Mouse (Mus musculus): ENCODE results near the gene Rtl10. TPM values are rescaled to one million over a fixed set of nuclear protein-coding genes. Genes with fewer than 3 reads are reported as not detected.

Gene Rtl10
- total and polyA plus RNA-seq, 3 experiments, result 4.8 to 21.1 (median 9.8) TPM

DNA sequence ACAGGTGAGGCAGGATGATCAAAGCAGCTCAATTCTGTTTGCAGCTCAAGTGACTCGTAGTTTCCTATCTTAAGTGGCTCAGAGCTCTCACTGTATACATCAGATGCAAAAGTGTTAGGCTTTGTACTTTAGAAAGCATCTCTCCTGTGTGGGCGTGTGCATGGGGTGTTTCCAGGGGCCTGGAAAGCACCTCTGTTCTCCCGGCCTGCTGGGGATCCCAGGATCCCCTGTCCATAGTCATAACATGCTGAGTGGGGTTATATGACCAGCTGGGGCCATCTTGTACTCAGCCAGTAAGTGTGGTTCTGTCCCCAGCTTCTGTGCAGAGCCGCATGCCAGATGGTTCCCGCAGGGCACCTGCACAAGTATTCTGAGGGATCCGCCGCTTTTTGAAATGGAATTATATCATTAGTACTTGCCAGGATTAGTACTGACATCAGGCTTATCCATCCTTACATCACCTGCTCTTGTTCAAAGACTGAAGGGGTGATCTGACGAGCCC lies 46.3 kb upstream of the Rtl10 start:
- TF ChIP-seq CTCF (conservative IDR thresholded peaks at IDR 0.05 in 1 of 2, IDR thresholded peaks at IDR 0.05 in 1 of 2; ENCODE audit: low read depth in 2 of 2, low read length in 2 of 2) (no peak), SMC3 (IDR thresholded peaks at IDR 0.05; ENCODE audit: low read depth, low read length) (no peak), RAD21 (IDR thresholded peaks at IDR 0.05; ENCODE audit: low read depth, low read length) (no peak), ZKSCAN1 (IDR thresholded peaks at IDR 0.05; ENCODE audit: borderline replicate concordance, low read depth, low read length) (no peak), ETS1 (conservative IDR thresholded peaks at IDR 0.05; ENCODE audit: low read depth, low read length) (no peak), IRF4 (IDR thresholded peaks at IDR 0.05; ENCODE audit: low read depth, low read length) (no peak), POLR2AphosphoS2 (IDR thresholded peaks at IDR 0.05; ENCODE audit: low read depth, low read length) (no peak), MAX (IDR thresholded peaks at IDR 0.05; ENCODE audit: low read length) (no peak)
- H3K27me3 ChIP-seq (replicated peaks), result no peaks in the 10 kb centered on the region
- H3K4me1 ChIP-seq (ENCODE audit: control insufficient read depth in 1 of 2, insufficient read depth in 2 of 2), result peaks cover 1 to 4% of the 10 kb centered on the region in 2 experiments
- no peak overlapping the region for H3K4me2 ChIP-seq (ENCODE audit: insufficient read depth, low read depth, poor library complexity, severe bottlenecking)
- no peak overlapping the region for H3K9ac ChIP-seq (ENCODE audit: insufficient read depth, low read depth)
- H3K79me2 ChIP-seq (replicated peaks; ENCODE audit: control insufficient read depth, extremely low read depth, insufficient read depth, poor library complexity, severe bottlenecking), result no peaks in the 10 kb centered on the region
- H3K9me3 ChIP-seq (replicated peaks; ENCODE audit: low read length), result no peaks in the 10 kb centered on the region
- DNase-seq (ENCODE audit: extremely low read depth), result no peak
- in situ Hi-C loops (cut with MboI; ENCODE audit: low pct_ligation_motif_present, low pct_unique_long_range_greater_than_20kb, low sequenced_read_pairs) (no loop called here), dilution Hi-C loops (cut with MboI; ENCODE audit: extremely low pct_ligation_motif_present, extremely low pct_unique_long_range_greater_than_20kb, low sequenced_read_pairs) (no loop called here)
- peaks cover 27 to 96% of the 10 kb centered on the region in 2 experiments for H3K36me3 ChIP-seq (replicated peaks in 1 of 2; ENCODE audit: control insufficient read depth in 1 of 2, insufficient read depth in 1 of 2, low read length in 1 of 2)
- no peak overlapping the region for H3K4me3 ChIP-seq (replicated peaks in 1 of 3; ENCODE audit: low read depth in 2 of 3, low read length in 2 of 3, poor library complexity in 1 of 3)
- H3K27ac ChIP-seq (ENCODE audit: insufficient read depth, low read depth), result no peak overlapping the region

DNA sequence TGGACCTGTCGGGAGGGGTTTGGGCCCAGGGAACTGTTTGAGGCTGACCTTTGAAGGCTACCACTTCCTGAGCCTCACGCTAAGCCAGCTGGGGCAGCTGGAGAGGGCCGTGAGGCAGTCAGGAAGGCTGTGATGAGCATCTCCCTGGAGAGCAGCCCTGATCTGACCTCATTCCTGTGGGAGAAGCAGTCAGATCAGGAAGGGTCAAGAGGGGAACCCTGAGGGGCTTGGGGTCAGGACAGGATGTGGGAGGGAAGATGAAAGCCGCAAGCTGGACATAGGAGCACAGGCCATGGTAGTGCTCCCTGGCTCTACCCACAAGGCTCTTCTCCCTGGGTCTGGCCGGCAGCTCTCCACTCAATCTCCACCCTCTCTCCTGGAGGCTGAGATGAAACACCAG lies 44.9 kb upstream of the Rtl10 start:
- Histone ChIP-seq H3K9ac (ENCODE audit: insufficient read depth, low read depth) (no peak overlapping the region), H3K27me3 (replicated peaks) (no peaks in the 10 kb centered on the region), H3K79me2 (replicated peaks; ENCODE audit: control insufficient read depth, extremely low read depth, insufficient read depth, poor library complexity, severe bottlenecking) (no peaks in the 10 kb centered on the region), H3K9me3 (replicated peaks; ENCODE audit: low read length) (no peaks in the 10 kb centered on the region), H3K4me2 (ENCODE audit: insufficient read depth, low read depth, poor library complexity, severe bottlenecking) (no peak overlapping the region), H3K4me3 (replicated peaks in 1 of 3; ENCODE audit: low read depth in 2 of 3, low read length in 2 of 3, poor library complexity in 1 of 3) (no peak overlapping the region), H3K27ac (ENCODE audit: insufficient read depth, low read depth) (no peak overlapping the region), H3K36me3 (replicated peaks in 1 of 2; ENCODE audit: control insufficient read depth in 1 of 2, insufficient read depth in 1 of 2, low read length in 1 of 2) (peaks cover 35 to 96% of the 10 kb centered on the region in 2 experiments), H3K4me1 (ENCODE audit: control insufficient read depth in 1 of 2, insufficient read depth in 2 of 2) (peaks cover 0 to 9% of the 10 kb centered on the region in 2 experiments; a peak in 2 of 4 replicates)
- in situ Hi-C loops (cut with MboI; ENCODE audit: low pct_ligation_motif_present, low pct_unique_long_range_greater_than_20kb, low sequenced_read_pairs) (no loop called here), dilution Hi-C loops (cut with MboI; ENCODE audit: extremely low pct_ligation_motif_present, extremely low pct_unique_long_range_greater_than_20kb, low sequenced_read_pairs) (no loop called here)
- no peak for DNase-seq (ENCODE audit: extremely low read depth)
- no peak for TF ChIP-seq SIN3A (IDR thresholded peaks at IDR 0.05; ENCODE audit: low read length)
- no peak for TF ChIP-seq POLR2A (IDR thresholded peaks at IDR 0.05; ENCODE audit: low read depth, low read length)
- TF ChIP-seq MAFK (IDR thresholded peaks at IDR 0.05; ENCODE audit: insufficient replicate concordance, low read length), result no peak

DNA sequence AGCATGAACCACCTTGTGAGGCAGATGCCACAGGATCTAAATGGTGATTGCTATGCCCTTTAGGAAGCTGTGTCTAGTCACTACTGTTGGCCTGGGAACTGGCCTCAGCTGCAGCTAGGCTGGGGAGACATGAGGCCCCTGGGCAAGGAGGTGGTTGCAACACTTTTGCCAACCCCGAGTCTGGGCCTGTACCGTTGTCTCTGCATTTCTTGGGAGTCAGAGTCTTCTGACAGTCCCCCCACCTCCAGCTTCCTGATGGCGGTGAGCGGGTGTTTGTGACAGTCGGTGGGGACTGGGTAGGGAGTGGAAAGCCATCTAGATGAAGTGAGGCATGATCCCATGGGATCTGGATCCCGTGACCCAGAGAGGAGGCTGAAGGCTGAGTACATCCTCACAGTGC lies 43.3 kb upstream of the Rtl10 start:
- Histone ChIP-seq H3K4me1 (ENCODE audit: control insufficient read depth in 1 of 2, insufficient read depth in 2 of 2) (peaks cover 12 to 25% of the 10 kb centered on the region in 2 experiments), H3K4me2 (ENCODE audit: insufficient read depth, low read depth, poor library complexity, severe bottlenecking) (no peak overlapping the region), H3K9ac (ENCODE audit: insufficient read depth, low read depth) (no peak overlapping the region), H3K4me3 (replicated peaks in 1 of 3; ENCODE audit: low read depth in 2 of 3, low read length in 2 of 3, poor library complexity in 1 of 3) (no peak overlapping the region), H3K36me3 (replicated peaks in 1 of 2; ENCODE audit: control insufficient read depth in 1 of 2, insufficient read depth in 1 of 2, low read length in 1 of 2) (peaks cover 32 to 89% of the 10 kb centered on the region in 2 experiments), H3K27me3 (replicated peaks) (no peaks in the 10 kb centered on the region), H3K79me2 (replicated peaks; ENCODE audit: control insufficient read depth, extremely low read depth, insufficient read depth, poor library complexity, severe bottlenecking) (no peaks in the 10 kb centered on the region), H3K27ac (ENCODE audit: insufficient read depth, low read depth) (no peak overlapping the region), H3K9me3 (replicated peaks; ENCODE audit: low read length) (no peaks in the 10 kb centered on the region)
- DNase-seq (ENCODE audit: extremely low read depth), result no peak
- dilution Hi-C loops (cut with MboI; ENCODE audit: extremely low pct_ligation_motif_present, extremely low pct_unique_long_range_greater_than_20kb, low sequenced_read_pairs), result no loop called here
- TF ChIP-seq POLR2AphosphoS2 (IDR thresholded peaks at IDR 0.05; ENCODE audit: low read depth, low read length), result no peak
- no peak for TF ChIP-seq POLR2A (IDR thresholded peaks at IDR 0.05; ENCODE audit: low read depth, low read length)
- no peak for TF ChIP-seq KAT2A (IDR thresholded peaks at IDR 0.05; ENCODE audit: insufficient replicate concordance, low read length)
- no peak for TF ChIP-seq PAX5 (IDR thresholded peaks at IDR 0.05; ENCODE audit: low read length)
- no peak for TF ChIP-seq CTCF (conservative IDR thresholded peaks at IDR 0.05 in 1 of 2, IDR thresholded peaks at IDR 0.05 in 1 of 2; ENCODE audit: low read depth in 2 of 2, low read length in 2 of 2)
- no peak for TF ChIP-seq IRF4 (IDR thresholded peaks at IDR 0.05; ENCODE audit: low read depth, low read length)
- no peak for TF ChIP-seq MAZ (IDR thresholded peaks at IDR 0.05; ENCODE audit: low read depth, low read length)
- TF ChIP-seq BHLHE40 (IDR thresholded peaks at IDR 0.05; ENCODE audit: low read depth, low read length), result no peak
- in situ Hi-C loops (cut with MboI; ENCODE audit: low pct_ligation_motif_present, low pct_unique_long_range_greater_than_20kb, low sequenced_read_pairs), result no loop called here
